Mouse (Mus musculus): ENCODE measurements around the gene Slc44a3.

DNA sequence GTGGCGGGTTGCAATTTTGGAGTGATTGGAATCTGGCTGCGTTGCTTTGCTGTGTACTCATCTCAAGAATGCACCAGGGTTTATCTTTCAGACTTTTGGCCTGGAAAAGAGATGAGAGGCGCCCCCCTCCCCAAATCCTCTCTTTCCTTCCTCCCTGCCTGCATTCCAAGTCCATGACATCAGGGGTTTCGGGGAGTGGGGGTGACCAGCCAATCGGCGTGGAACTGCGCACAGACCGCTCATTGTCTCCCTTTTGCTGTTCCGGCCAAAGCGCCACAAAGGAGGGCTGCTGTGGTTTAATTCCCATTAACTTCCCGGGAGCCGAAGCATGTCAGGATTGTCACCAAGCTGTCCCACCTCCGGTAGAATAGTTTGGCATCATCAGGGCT lies 104.7 kb downstream of the Slc44a3 start:
- TF ChIP-seq POLR2A (IDR thresholded peaks at IDR 0.05; ENCODE audit: low read depth, low read length) (no peak), CTCF (IDR thresholded peaks at IDR 0.05; ENCODE audit: extremely low read depth, insufficient read length, insufficient replicate concordance, low read depth, low read length) (no peak)

All from small intestine, adult 2 months (tissue).